8 mouse cellular contexts compared by ENCODE assay signal in the genomic region with DNA sequence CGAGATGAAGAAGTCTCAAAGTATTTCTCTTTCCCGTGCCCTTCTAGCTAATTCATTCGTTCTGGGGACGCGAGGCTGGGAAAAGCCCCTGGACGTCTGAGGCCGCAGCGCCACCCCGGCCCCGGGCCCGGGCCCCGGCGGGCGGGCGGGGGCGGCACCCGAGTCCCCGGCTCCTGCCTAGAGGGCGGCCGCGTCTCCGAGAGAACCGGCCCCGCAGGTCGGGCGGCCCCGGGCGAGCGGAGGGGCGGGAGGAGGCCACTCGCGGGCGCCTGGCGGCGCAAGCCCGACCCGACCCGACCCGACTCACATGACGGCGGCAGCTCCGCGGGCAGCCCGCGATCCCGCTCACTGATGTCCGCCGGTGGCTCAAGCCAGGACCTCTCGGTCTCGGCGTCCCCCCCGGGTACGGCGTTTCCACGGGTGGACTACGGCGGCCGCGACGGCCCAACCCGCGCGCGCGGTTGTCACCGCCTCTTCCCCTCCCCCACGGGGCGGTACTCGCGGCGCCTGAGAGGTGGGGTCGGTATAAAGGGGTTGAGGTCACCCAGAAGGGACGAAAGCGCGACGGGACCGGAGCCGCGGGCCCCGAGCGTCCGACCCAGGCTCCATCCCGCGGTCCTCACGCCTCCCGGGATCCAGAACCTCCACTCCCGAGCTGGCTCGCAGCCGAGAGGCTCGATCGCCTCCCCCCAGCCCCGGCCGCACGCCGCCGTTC. TPM values are rescaled to one million over a fixed set of nuclear protein-coding genes. Genes with fewer than 3 reads are reported as not detected.
A peak's percentile ranks its signal among the peaks of the same experiment; 100 is the strongest.
DNase-seq lines count a peak whose midpoint lies in the region; ATAC-seq lines count a peak whose summit lies in the region.

Elf1 (plus strand) TSS at position 571 of the 715 bp plus-strand sequence.

- WGBS in intestine, embryonic 15.5 days: under 1% methylated on average over 88 of the region's 96 CpGs

- H3K4me3 ChIP-seq in intestine, embryonic 15.5 days (replicated peaks): peak within 1 kb of the TSS; percentile 94

- peak within 1 kb of the TSS; percentile 67 for H3K4me2 ChIP-seq in intestine, embryonic 15.5 days (replicated peaks)

- peak; percentile 86 for ATAC-seq in intestine, embryonic 15.5 days
- ATAC-seq in megakaryocyte-erythroid progenitor cell, adult 5-6 weeks (replicated peaks; ENCODE audit: low FRiP score, low TSS enrichment, poor library complexity, severe bottlenecking): peak; percentile 32

- DNase-seq in adrenal gland, adult 2 months: peak; percentile 99
- peak; percentile 95 for DNase-seq in embryo, embryonic 11 days
- peak; percentile 96 to 98 for DNase-seq in gastrocnemius, postnatal 36 days
- DNase-seq in left cerebral cortex, postnatal 14 days (ENCODE audit: low spot score in 2 of 2): peak; percentile 93 to 95
- DNase-seq in right cerebral cortex, postnatal 14 days: peak; percentile 97
- peak; percentile 98 for DNase-seq in urinary bladder, postnatal 25 days (ENCODE audit: low spot score)

- peaks cover 25% of the 10 kb centered on the region; the same call in 1 of the 2 replicates for H3K4me1 ChIP-seq in intestine, embryonic 15.5 days (replicated peaks)

- peak within 1 kb of the TSS; percentile 100 for H3K27ac ChIP-seq in intestine, embryonic 15.5 days

- no peaks in the 10 kb centered on the region for H3K27me3 ChIP-seq in intestine, embryonic 15.5 days (replicated peaks)

- no peaks in the 10 kb centered on the region for H3K9me3 ChIP-seq in intestine, embryonic 15.5 days

- intact Hi-C loops in gastrocnemius, postnatal 36 days (cut with DNase I): loop anchor here (5.0 kb wide), 1 partner anchor 107 kb away; the partner anchor contains the start of gene Sugt1
- intact Hi-C loops in left cerebral cortex, postnatal 14 days (cut with DNase I): loop anchor here (5.0 kb wide), 1 partner anchor 82 kb away; no protein-coding TSS in a partner anchor

- peaks cover 4% of the 10 kb centered on the region; the same call in 1 of the 2 replicates for H3K36me3 ChIP-seq in intestine, embryonic 15.5 days

- H3K9ac ChIP-seq in intestine, embryonic 15.5 days: peak within 1 kb of the TSS; percentile 97

RNA-seq across cellular contexts. Expression of gene Elf1, which starts in this region (rescaled TPM):
- 10 to 100 TPM; 18.0 to 26.6 TPM for total RNA-seq in adrenal gland, adult 2 months (2021)
- 6.5 and 7.5 TPM in 2 replicates for polyA plus RNA-seq in adrenal gland, adult 2 months (2012; rRNA removed)
- total RNA-seq in gastrocnemius, postnatal 36 days (2021): 1 to 10 TPM; 4.8 to 4.9 TPM
- 26.1 and 27.0 TPM in 2 replicates for polyA plus RNA-seq in intestine, embryonic 15.5 days (2015; fragmentation: Nextera tagmentation; extraction: Ambion mirVana)
- 1 to 10 TPM; 4.3 to 5.4 TPM for total RNA-seq in left cerebral cortex, postnatal 14 days (2021)
- total RNA-seq in megakaryocyte-erythroid progenitor cell, adult 5-6 weeks (2014; fragmentation: Nextera tagmentation): 51.9 and 58.5 TPM in 2 replicates
- 111 and 178 TPM in 2 replicates for total RNA-seq in megakaryocyte-erythroid progenitor cell, adult 5-6 weeks (2017)

Comparison
In these comparisons a context has a peak if more than half of its experiments do, and no peak if none do; other contexts are left out.
1. Peak in every context shown above with its lines: DNase-seq, ATAC-seq, H3K4me3 ChIP-seq and H3K27ac ChIP-seq.